Mouse (Mus musculus) embryonic facial prominence, embryonic 14.5 days (tissue): ENCODE data around the gene 2310061I04Rik. TPM values are rescaled to one million over a fixed set of nuclear protein-coding genes. Genes with fewer than 3 reads are reported as not detected.

Experiments used
- ATAC-seq: fragments of 200-750 bp; cut with Nextera tagmentation; 2 replicates; pipeline ENCODE4 v1.8.0; 2017; ENCODE audit warnings: low read depth, moderate number of reproducible peaks, moderate TSS enrichment
- DNase-seq: peaks from one replicate; pipeline ENCODE4 v3.0.0-alpha.2; 2015; ENCODE audit warnings: low spot score
- H3K27ac ChIP-seq: fragments of 300-500 bp; sonication (generic); replicated peaks from 2 replicates; pipeline ENCODE4 v1.5.1; 2014; ENCODE audit warnings: low read depth, mild to moderate bottlenecking, low read length, moderate library complexity
- H3K27me3 ChIP-seq: fragments of 300-500 bp; sonication (generic); replicated peaks from 2 replicates; pipeline ENCODE4 v1.6.1; 2014; ENCODE audit warnings: low read length; ENCODE audit not compliant: control insufficient read depth, insufficient read depth
- H3K36me3 ChIP-seq: fragments of 300-500 bp; sonication (generic); 2 replicates; pipeline ENCODE4 v1.6.1; 2014; ENCODE audit warnings: low read length, mixed read lengths; ENCODE audit not compliant: control insufficient read depth, insufficient read depth
- H3K4me1 ChIP-seq: fragments of 300-500 bp; sonication (generic); 2 replicates; pipeline ENCODE4 v1.6.1; 2014; ENCODE audit warnings: antibody characterized with exemption, low read length; ENCODE audit not compliant: control insufficient read depth, insufficient read depth
- H3K4me2 ChIP-seq: fragments of 300-500 bp; sonication (generic); 2 replicates; pipeline ENCODE4 v1.6.1; 2014; ENCODE audit warnings: low read depth, mild to moderate bottlenecking, low read length, moderate library complexity, mixed read lengths
- H3K4me3 ChIP-seq: fragments of 300-500 bp; sonication (generic); 2 replicates; pipeline ENCODE4 v1.5.1; 2014; ENCODE audit warnings: low read depth, mild to moderate bottlenecking, low read length
- H3K9ac ChIP-seq: fragments of 300-500 bp; sonication (generic); 2 replicates; pipeline ENCODE4 v1.6.1; 2014; ENCODE audit warnings: low read depth, mild to moderate bottlenecking, low read length, moderate library complexity, mixed read lengths
- H3K9me3 ChIP-seq: fragments of 300-500 bp; sonication (generic); 2 replicates; pipeline ENCODE4 v1.6.1; 2016; ENCODE audit warnings: low read length; ENCODE audit not compliant: control insufficient read depth
- WGBS: fragments of 180-500 bp; shearing (Covaris S2); extraction: QIAGEN DNeasy Blood & Tissue Kit; methylation state at CpG from one replicate; pipeline ENCODE4 v1.1.7; 2014; 5-methylcytosine and 5-hydroxymethylcytosine counted together
- polyA plus RNA-seq: library from polyadenylated mRNA; unstranded; fragments of >200 nt; fragmentation: Nextera tagmentation; extraction: Ambion mirVana; gene quantifications from 2 replicates; pipeline ENCODE4 v1.2.1, GENCODE M21; 2014

2310061I04Rik gene
- polyA plus RNA-seq, 1 experiment from 2014 or later = 20.5 TPM

- 15% methylated on average over 19 of the region's 20 CpGs for WGBS
- Histone ChIP-seq H3K4me3 (peak overlapping the region; percentile 66), H3K36me3 (peaks cover 69% of the 10 kb centered on the region), H3K4me1 (peaks cover 9% of the 10 kb centered on the region), H3K9ac (peak overlapping the region; percentile 78), H3K4me2 (peak overlapping the region; percentile 87), H3K27ac (peak overlapping the region; percentile 61), H3K9me3 (no peaks in the 10 kb centered on the region), H3K27me3 (no peaks in the 10 kb centered on the region)
- ATAC-seq (peak; percentile 13), DNase-seq (no peak)
These were observed 12.1 kb upstream of the 2310061I04Rik start for GRCm38 (mm10) chr17:35909186-35909918.

- 79% methylated on average over 2 of the region's 2 CpGs for WGBS
- H3K27ac ChIP-seq = no peak overlapping the region
- no peak overlapping the region for H3K4me3 ChIP-seq
- no peak overlapping the region for H3K9ac ChIP-seq
- H3K27me3 ChIP-seq = no peaks in the 10 kb centered on the region
- H3K4me1 ChIP-seq = peaks cover 9% of the 10 kb centered on the region
- peaks cover 68% of the 10 kb centered on the region for H3K36me3 ChIP-seq
- no peak overlapping the region for H3K4me2 ChIP-seq
- DNase-seq = no peak
- H3K9me3 ChIP-seq = no peaks in the 10 kb centered on the region
- ATAC-seq = no peak
These were observed 10.4 kb upstream of the 2310061I04Rik start for GRCm38 (mm10) chr17:35907609-35908008.

- peaks cover 77% of the 10 kb centered on the region for H3K36me3 ChIP-seq
- WGBS = 100% methylated on average over 1 of the region's 1 CpGs
These were observed 8.4 kb upstream of the 2310061I04Rik start for GRCm38 (mm10) chr17:35905587-35905986.

GRCm38 (mm10) chr17:35903992-35904355 is 6.7 kb upstream of the 2310061I04Rik start:
- ATAC-seq = no peak
- H3K9ac ChIP-seq = no peak overlapping the region
- peaks cover 92% of the 10 kb centered on the region for H3K36me3 ChIP-seq
- no peaks in the 10 kb centered on the region for H3K27me3 ChIP-seq
- WGBS = 65% methylated on average over 4 of the region's 4 CpGs
- no peak for DNase-seq
- peaks cover 5% of the 10 kb centered on the region for H3K4me1 ChIP-seq
- H3K27ac ChIP-seq = no peak overlapping the region
- H3K9me3 ChIP-seq = no peaks in the 10 kb centered on the region
- H3K4me2 ChIP-seq = no peak overlapping the region
- H3K4me3 ChIP-seq = no peak overlapping the region

More at GRCm38 (mm10) chr17:35905587-35905986, 8.4 kb upstream of the 2310061I04Rik start:
- Histone ChIP-seq H3K27ac (no peak overlapping the region), H3K4me3 (no peak overlapping the region), H3K9me3 (no peaks in the 10 kb centered on the region), H3K4me2 (no peak overlapping the region), H3K4me1 (peaks cover 9% of the 10 kb centered on the region), H3K27me3 (no peaks in the 10 kb centered on the region), H3K9ac (no peak overlapping the region)
- ATAC-seq = no peak
- no peak for DNase-seq

GRCm38 (mm10) chr17:35903343-35903991 is 6.2 kb upstream of the 2310061I04Rik start:
- WGBS = 90% methylated on average over 9 of the region's 9 CpGs
- Histone ChIP-seq H3K9me3 (no peaks in the 10 kb centered on the region), H3K4me3 (no peak overlapping the region), H3K4me1 (peaks cover under 1% of the 10 kb centered on the region; the same call in 1 of the 2 replicates), H3K36me3 (peaks cover 89% of the 10 kb centered on the region), H3K9ac (peak overlapping the region; percentile 19; the same call in 1 of the 2 replicates), H3K27ac (no peak overlapping the region; the same call in 1 of the 2 replicates), H3K4me2 (no peak overlapping the region), H3K27me3 (no peaks in the 10 kb centered on the region)
- DNase-seq (peak; percentile 46), ATAC-seq (no peak)

GRCm38 (mm10) chr17:35900636-35901035 is 3.4 kb upstream of the 2310061I04Rik start:
- no peak for DNase-seq
- Histone ChIP-seq H3K4me1 (no peaks in the 10 kb centered on the region), H3K9me3 (no peaks in the 10 kb centered on the region), H3K4me3 (no peak overlapping the region), H3K9ac (no peak overlapping the region), H3K4me2 (no peak overlapping the region), H3K27me3 (no peaks in the 10 kb centered on the region), H3K27ac (no peak overlapping the region), H3K36me3 (peaks cover 69% of the 10 kb centered on the region)
- WGBS = 88% methylated on average over 3 of the region's 3 CpGs
- ATAC-seq = no peak

GRCm38 (mm10) chr17:35897644-35898573 is 678 bp upstream of the 2310061I04Rik start:
- Histone ChIP-seq H3K4me2 (peak overlapping the region; percentile 98), H3K4me1 (no peaks in the 10 kb centered on the region), H3K36me3 (peaks cover 61% of the 10 kb centered on the region), H3K27me3 (no peaks in the 10 kb centered on the region), H3K4me3 (peak overlapping the region; percentile 82), H3K9me3 (no peaks in the 10 kb centered on the region), H3K9ac (peak overlapping the region; percentile 84), H3K27ac (no peak overlapping the region; the same call in 1 of the 2 replicates)
- ATAC-seq (peak; percentile 16; the same call in 1 of the 2 replicates), DNase-seq (no peak)
- WGBS = 44% methylated on average over 23 of the region's 23 CpGs

- Histone ChIP-seq H3K9ac (no peak overlapping the region), H3K4me2 (no peak overlapping the region), H3K27me3 (no peaks in the 10 kb centered on the region), H3K36me3 (peaks cover 95% of the 10 kb centered on the region), H3K4me3 (no peak overlapping the region), H3K4me1 (no peaks in the 10 kb centered on the region), H3K9me3 (no peaks in the 10 kb centered on the region), H3K27ac (no peak overlapping the region)
- no peak for DNase-seq
- 100% methylated on average over 4 of the region's 17 CpGs for WGBS
- ATAC-seq = no peak
These were observed 9.5 kb downstream of the 2310061I04Rik start for GRCm38 (mm10) chr17:35887725-35888124.
